Mouse (Mus musculus): ENCODE measurements around the gene Iqce. TPM values are rescaled to one million over a fixed set of nuclear protein-coding genes. Genes with fewer than 3 reads are reported as not detected.

Gene Iqce
- total and polyA plus RNA-seq, 3 experiments, result 2.2 to 11.2 (median 5.3) TPM

DNA sequence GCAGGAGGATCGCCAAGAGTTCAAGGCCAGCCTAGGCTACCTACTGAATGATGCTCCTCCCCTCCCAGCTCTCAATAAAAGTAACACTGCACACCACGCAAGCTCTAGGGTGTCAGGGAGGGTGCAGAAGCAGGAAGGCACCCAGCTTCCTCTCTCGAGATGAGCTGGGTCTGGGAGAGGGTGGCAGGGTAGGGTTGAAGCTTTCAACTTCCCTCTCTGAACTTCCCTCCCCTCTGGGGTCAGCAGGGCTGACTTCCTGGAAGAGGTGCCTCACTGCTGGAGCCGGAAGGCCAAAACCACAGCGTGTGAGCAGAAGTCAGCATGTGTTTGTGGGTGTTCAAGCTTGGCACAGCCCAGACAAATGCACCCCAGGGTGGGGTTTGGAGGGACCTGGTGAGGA lies 84.5 kb downstream of the Iqce start:
- Histone ChIP-seq H3K79me2 (replicated peaks; ENCODE audit: control insufficient read depth, extremely low read depth, insufficient read depth, poor library complexity, severe bottlenecking) (no peaks in the 10 kb centered on the region), H3K36me3 (replicated peaks in 1 of 2; ENCODE audit: control insufficient read depth in 1 of 2, insufficient read depth in 1 of 2, low read length in 1 of 2) (peaks cover 0 to 1% of the 10 kb centered on the region in 2 experiments), H3K27ac (ENCODE audit: insufficient read depth, low read depth) (no peak overlapping the region), H3K27me3 (replicated peaks) (peaks cover 15% of the 10 kb centered on the region), H3K4me2 (ENCODE audit: insufficient read depth, low read depth, poor library complexity, severe bottlenecking) (no peak overlapping the region), H3K9ac (ENCODE audit: insufficient read depth, low read depth) (no peak overlapping the region), H3K4me1 (ENCODE audit: control insufficient read depth in 1 of 2, insufficient read depth in 2 of 2) (peaks cover 13 to 33% of the 10 kb centered on the region in 2 experiments), H3K4me3 (replicated peaks in 1 of 3; ENCODE audit: low read depth in 2 of 3, low read length in 2 of 3, poor library complexity in 1 of 3) (no peak overlapping the region), H3K9me3 (replicated peaks; ENCODE audit: low read length) (no peaks in the 10 kb centered on the region)
- no peak for TF ChIP-seq PAX5 (IDR thresholded peaks at IDR 0.05; ENCODE audit: low read length)
- TF ChIP-seq USF2 (conservative IDR thresholded peaks at IDR 0.05; ENCODE audit: low read depth, low read length), result no peak
- TF ChIP-seq GABPA (IDR thresholded peaks at IDR 0.05; ENCODE audit: insufficient replicate concordance, low read depth, low read length), result no peak
- TF ChIP-seq ELF1 (IDR thresholded peaks at IDR 0.05; ENCODE audit: low read depth, low read length), result peak; percentile 59
- TF ChIP-seq MAFK (IDR thresholded peaks at IDR 0.05; ENCODE audit: insufficient replicate concordance, low read length), result no peak
- TF ChIP-seq ZKSCAN1 (IDR thresholded peaks at IDR 0.05; ENCODE audit: borderline replicate concordance, low read depth, low read length), result no peak
- TF ChIP-seq TBP (conservative IDR thresholded peaks at IDR 0.05; ENCODE audit: low read depth, low read length), result no peak
- TF ChIP-seq UBTF (IDR thresholded peaks at IDR 0.05; ENCODE audit: low read depth, low read length), result no peak
- peak; percentile 62 for TF ChIP-seq BHLHE40 (IDR thresholded peaks at IDR 0.05; ENCODE audit: low read depth, low read length)
- no peak for TF ChIP-seq CHD2 (IDR thresholded peaks at IDR 0.05; ENCODE audit: low read length)
- TF ChIP-seq ETS1 (conservative IDR thresholded peaks at IDR 0.05; ENCODE audit: low read depth, low read length), result peak; percentile 33; the same call in 1 of the 2 replicates
- TF ChIP-seq POLR2AphosphoS2 (IDR thresholded peaks at IDR 0.05; ENCODE audit: low read depth, low read length), result no peak
- TF ChIP-seq ZC3H11A (IDR thresholded peaks at IDR 0.05; ENCODE audit: low read depth, low read length), result no peak
- TF ChIP-seq NRF1 (IDR thresholded peaks at IDR 0.05; ENCODE audit: low read depth, low read length), result no peak
- no peak; the same call in 1 of the 2 replicates for TF ChIP-seq EP300 (IDR thresholded peaks at IDR 0.05; ENCODE audit: low read length)
- TF ChIP-seq MAX (IDR thresholded peaks at IDR 0.05; ENCODE audit: low read length), result no peak
- no peak for TF ChIP-seq MAZ (IDR thresholded peaks at IDR 0.05; ENCODE audit: low read depth, low read length)
- no peak for TF ChIP-seq HCFC1 (IDR thresholded peaks at IDR 0.05; ENCODE audit: low read depth, low read length)
- no peak for TF ChIP-seq MYC (IDR thresholded peaks at IDR 0.05; ENCODE audit: low read depth, low read length)
- in situ Hi-C loops (cut with MboI; ENCODE audit: low pct_ligation_motif_present, low pct_unique_long_range_greater_than_20kb, low sequenced_read_pairs) (loop anchor here (5.0 kb wide), 1 partner anchor 75 kb away; no protein-coding TSS in a partner anchor), dilution Hi-C loops (cut with MboI; ENCODE audit: extremely low pct_ligation_motif_present, extremely low pct_unique_long_range_greater_than_20kb, low sequenced_read_pairs) (no loop called here)
- DNase-seq (ENCODE audit: extremely low read depth), result peak; percentile 78

DNA sequence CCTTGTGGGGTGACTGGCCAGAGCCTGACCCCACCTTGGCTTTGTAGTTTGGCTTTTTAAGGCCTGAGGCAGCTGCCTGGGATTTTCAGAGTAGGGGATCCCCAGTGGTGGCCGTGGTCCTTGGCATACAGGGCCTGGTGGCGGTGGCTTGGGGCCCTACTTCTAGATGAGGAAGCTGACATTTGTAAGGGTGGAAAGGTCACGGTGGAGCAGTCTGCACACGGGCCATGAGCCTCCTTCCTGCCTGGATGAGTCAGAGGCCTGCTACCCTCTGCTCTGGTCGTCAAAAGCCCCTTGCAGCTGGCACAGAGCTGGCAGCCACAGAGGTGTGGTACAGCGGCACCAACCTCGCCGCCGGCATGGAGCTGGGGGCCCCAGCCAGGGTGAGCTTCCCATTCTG lies 85.5 kb downstream of the Iqce start:
- DNase-seq (ENCODE audit: extremely low read depth), result peak; percentile 61
- no peaks in the 10 kb centered on the region for H3K9me3 ChIP-seq (replicated peaks; ENCODE audit: low read length)
- peaks cover 17 to 33% of the 10 kb centered on the region in 2 experiments for H3K4me1 ChIP-seq (ENCODE audit: control insufficient read depth in 1 of 2, insufficient read depth in 2 of 2)
- no peak overlapping the region for H3K4me3 ChIP-seq (replicated peaks in 1 of 3; ENCODE audit: low read depth in 2 of 3, low read length in 2 of 3, poor library complexity in 1 of 3)
- TF ChIP-seq EP300 (IDR thresholded peaks at IDR 0.05; ENCODE audit: low read length), result peak; percentile 25; the same call in 1 of the 2 replicates
- TF ChIP-seq GABPA (IDR thresholded peaks at IDR 0.05; ENCODE audit: insufficient replicate concordance, low read depth, low read length), result no peak
- no peak for TF ChIP-seq ELF1 (IDR thresholded peaks at IDR 0.05; ENCODE audit: low read depth, low read length)
- 0 out of 2 replicates have a peak, but pooled peaks have one; percentile 19 for TF ChIP-seq ETS1 (conservative IDR thresholded peaks at IDR 0.05; ENCODE audit: low read depth, low read length)
- no peak for TF ChIP-seq MXI1 (IDR thresholded peaks at IDR 0.05; ENCODE audit: low read depth, low read length)
- TF ChIP-seq ZNF384 (IDR thresholded peaks at IDR 0.05; ENCODE audit: low read depth, low read length), result no peak
- no peak for TF ChIP-seq RCOR1 (conservative IDR thresholded peaks at IDR 0.05; ENCODE audit: low read depth, low read length)
- no peak for TF ChIP-seq KAT2A (IDR thresholded peaks at IDR 0.05; ENCODE audit: insufficient replicate concordance, low read length)
- TF ChIP-seq JUND (conservative IDR thresholded peaks at IDR 0.05; ENCODE audit: low read depth, low read length), result no peak
- TF ChIP-seq USF2 (conservative IDR thresholded peaks at IDR 0.05; ENCODE audit: low read depth, low read length), result no peak
- no peak for TF ChIP-seq ZC3H11A (IDR thresholded peaks at IDR 0.05; ENCODE audit: low read depth, low read length)
- no peak for TF ChIP-seq POLR2A (IDR thresholded peaks at IDR 0.05; ENCODE audit: low read depth, low read length)
- TF ChIP-seq BHLHE40 (IDR thresholded peaks at IDR 0.05; ENCODE audit: low read depth, low read length), result peak; percentile 32; the same call in 1 of the 2 replicates
- TF ChIP-seq PAX5 (IDR thresholded peaks at IDR 0.05; ENCODE audit: low read length), result no peak
- no peak for TF ChIP-seq SMC3 (IDR thresholded peaks at IDR 0.05; ENCODE audit: low read depth, low read length)
- peaks cover 24% of the 10 kb centered on the region for H3K27me3 ChIP-seq (replicated peaks)
- dilution Hi-C loops (cut with MboI; ENCODE audit: extremely low pct_ligation_motif_present, extremely low pct_unique_long_range_greater_than_20kb, low sequenced_read_pairs), result no loop called here
- H3K36me3 ChIP-seq (replicated peaks in 1 of 2; ENCODE audit: control insufficient read depth in 1 of 2, insufficient read depth in 1 of 2, low read length in 1 of 2), result no peaks in the 10 kb centered on the region
- in situ Hi-C loops (cut with MboI; ENCODE audit: low pct_ligation_motif_present, low pct_unique_long_range_greater_than_20kb, low sequenced_read_pairs), result loop anchor here (5.0 kb wide), 1 partner anchor 74 kb away; no protein-coding TSS in a partner anchor
- no peak overlapping the region for H3K4me2 ChIP-seq (ENCODE audit: insufficient read depth, low read depth, poor library complexity, severe bottlenecking)
- H3K79me2 ChIP-seq (replicated peaks; ENCODE audit: control insufficient read depth, extremely low read depth, insufficient read depth, poor library complexity, severe bottlenecking), result no peaks in the 10 kb centered on the region
- H3K27ac ChIP-seq (ENCODE audit: insufficient read depth, low read depth), result no peak overlapping the region
- no peak overlapping the region for H3K9ac ChIP-seq (ENCODE audit: insufficient read depth, low read depth)
